Comparison of ENCODE assay signal across 7 mouse cellular contexts in genomic region chr13:100832741-100833639, GRCm38 (mm10). TPM values are rescaled to one million over a fixed set of nuclear protein-coding genes. Genes with fewer than 3 reads are reported as not detected.
DNase-seq lines count a peak whose midpoint lies in the region; ATAC-seq lines count a peak whose summit lies in the region.

TSS of gene Slc30a5 (minus strand) at chr13:100833427.

- H3K4me3 ChIP-seq in intestine, embryonic 16.5 days (ENCODE audit: low read length), result peak within 1 kb of the TSS; percentile 97
- H3K4me3 ChIP-seq in midbrain, embryonic 11.5 days (ENCODE audit: low read depth, low read length), result peak within 1 kb of the TSS; percentile 98

- peak; percentile 99 for DNase-seq in adrenal gland, adult 8-10 months
- DNase-seq in embryo, embryonic 9.5 days (ENCODE audit: extremely low spot score), result peak; percentile 99
- DNase-seq in gastrocnemius, postnatal 4 days (ENCODE audit: low spot score in 2 of 2), result peak; percentile 98 to 99
- peak; percentile 99 for DNase-seq in left cerebral cortex, postnatal 36 days (ENCODE audit: low spot score in 2 of 2)
- DNase-seq in midbrain, embryonic 11.5 days (ENCODE audit: low spot score, missing footprints), result peak; percentile 100
- peak; percentile 99 for DNase-seq in skeletal muscle tissue, adult 2 months (ENCODE audit: low read depth, low spot score)

- peaks cover 7% of the 10 kb centered on the region for H3K4me1 ChIP-seq in intestine, embryonic 16.5 days (ENCODE audit: control insufficient read depth, insufficient read depth, low read length)
- peaks cover 8% of the 10 kb centered on the region; the same call in 1 of the 2 replicates for H3K4me1 ChIP-seq in midbrain, embryonic 11.5 days (ENCODE audit: control insufficient read depth, insufficient read depth, low read length)

- no peaks in the 10 kb centered on the region for H3K9me3 ChIP-seq in intestine, embryonic 16.5 days (ENCODE audit: control insufficient read depth, low read length)
- H3K9me3 ChIP-seq in midbrain, embryonic 11.5 days (ENCODE audit: control insufficient read depth, low read length), result no peaks in the 10 kb centered on the region

- H3K27ac ChIP-seq in intestine, embryonic 16.5 days (ENCODE audit: low read length), result peak within 1 kb of the TSS; percentile 96
- H3K27ac ChIP-seq in midbrain, embryonic 11.5 days (ENCODE audit: low read depth, low read length), result peak within 1 kb of the TSS; percentile 80

- ATAC-seq in intestine, embryonic 16.5 days, result peak; percentile 98
- ATAC-seq in midbrain, embryonic 11.5 days (ENCODE audit: low FRiP score), result peak; percentile 98

- no peaks in the 10 kb centered on the region for H3K36me3 ChIP-seq in intestine, embryonic 16.5 days (ENCODE audit: control insufficient read depth, insufficient read depth, low read length)
- no peaks in the 10 kb centered on the region for H3K36me3 ChIP-seq in midbrain, embryonic 11.5 days (ENCODE audit: control insufficient read depth, insufficient read depth, low read length)

- peak within 1 kb of the TSS; percentile 95 for H3K9ac ChIP-seq in intestine, embryonic 16.5 days (ENCODE audit: low read depth, low read length)
- peak within 1 kb of the TSS; percentile 93 for H3K9ac ChIP-seq in midbrain, embryonic 11.5 days (ENCODE audit: low read length)

- H3K4me2 ChIP-seq in intestine, embryonic 16.5 days (ENCODE audit: low read depth, low read length), result peak within 1 kb of the TSS; percentile 69
- peak within 1 kb of the TSS; percentile 49 for H3K4me2 ChIP-seq in midbrain, embryonic 11.5 days

- intact Hi-C loops in left cerebral cortex, postnatal 36 days (cut with DNase I), result no loop called here

- WGBS in intestine, embryonic 16.5 days, result under 1% methylated on average over 94 of the region's 94 CpGs
- WGBS in midbrain, embryonic 11.5 days, result under 1% methylated on average over 89 of the region's 94 CpGs

- no peaks in the 10 kb centered on the region for H3K27me3 ChIP-seq in intestine, embryonic 16.5 days (replicated peaks; ENCODE audit: control insufficient read depth, insufficient read depth, low read length)
- no peaks in the 10 kb centered on the region for H3K27me3 ChIP-seq in midbrain, embryonic 11.5 days (ENCODE audit: control insufficient read depth, insufficient read depth, low read length)

RNA-seq across cellular contexts. Expression of gene Slc30a5, which starts in this region (rescaled TPM):
- total RNA-seq in adrenal gland, adult 8-10 months (2022), result 10 to 100 TPM; 42.6 to 47.9 (median 44.9) TPM
- 10 to 100 TPM; 31.0 to 31.9 TPM for total RNA-seq in gastrocnemius, postnatal 4 days (2021)
- polyA plus RNA-seq in intestine, embryonic 16.5 days (2015; fragmentation: Nextera tagmentation; extraction: Ambion mirVana), result 59.1 and 70.4 TPM in 2 replicates
- total RNA-seq in left cerebral cortex, postnatal 36 days (2021), result 10 to 100 TPM; 44.7 to 46.4 TPM
- 45.7 and 46.2 TPM in 2 replicates for polyA plus RNA-seq in midbrain, embryonic 11.5 days (2014; fragmentation: Nextera tagmentation; extraction: Ambion mirVana)

Comparison
In these comparisons a context has a peak if more than half of its experiments do, and no peak if none do; other contexts are left out.
1. Peak in every context shown above with its lines: DNase-seq, ATAC-seq, H3K4me3 ChIP-seq and H3K27ac ChIP-seq.